Mouse (Mus musculus) heart, embryonic 14.5 days (tissue): Measurements from ENCODE around the gene Ccdc187. TPM values are rescaled to one million over a fixed set of nuclear protein-coding genes. Genes with fewer than 3 reads are reported as not detected.

ENCODE experiments used
- ATAC-seq: fragments of 200-750 bp; cut with Nextera tagmentation; 2 replicates; pipeline ENCODE4 v1.8.0; 2017; ENCODE audit warnings: low read depth, moderate TSS enrichment; ENCODE audit not compliant: insufficient number of reproducible peaks, insufficient read depth, low FRiP score
- H3K27ac ChIP-seq, 2 experiments: fragments of 200-500 bp in 1 of 2; fragments of 300-500 bp in 1 of 2; sonication (generic) in 1 of 2; replicated peaks in 1 of 2; 2 replicates each; pipeline ENCODE4 v1.5.1; 2012 to 2014; ENCODE audit warnings: low read depth in 2 of 2, low read length in 2 of 2, control low read depth in 1 of 2, mild to moderate bottlenecking in 1 of 2, mixed read lengths in 1 of 2; ENCODE audit not compliant: control insufficient read depth in 1 of 2, insufficient read depth in 1 of 2
- H3K27me3 ChIP-seq: fragments of 300-500 bp; sonication (generic); 2 replicates; pipeline ENCODE4 v1.6.1; 2014; ENCODE audit warnings: mild to moderate bottlenecking, low read length, control low read depth; ENCODE audit not compliant: control insufficient read depth, insufficient read depth
- H3K36me3 ChIP-seq: fragments of 300-500 bp; sonication (generic); 2 replicates; pipeline ENCODE4 v1.6.1; 2014; ENCODE audit warnings: mild to moderate bottlenecking, control low read depth, low read length, mixed read lengths; ENCODE audit not compliant: control insufficient read depth, insufficient read depth
- H3K4me1 ChIP-seq, 2 experiments: fragments of 200-500 bp in 1 of 2; fragments of 300-500 bp in 1 of 2; sonication (generic) in 1 of 2; 2 replicates each; pipeline ENCODE4 v1.6.1; 2012 to 2014; ENCODE audit warnings: low read length in 2 of 2, control low read depth in 1 of 2, mixed read lengths in 1 of 2; ENCODE audit not compliant: control insufficient read depth in 2 of 2, insufficient read depth in 2 of 2
- H3K4me2 ChIP-seq: fragments of 300-500 bp; sonication (generic); 2 replicates; pipeline ENCODE4 v1.6.1; 2014; ENCODE audit warnings: mild to moderate bottlenecking, low read length
- H3K4me3 ChIP-seq, 2 experiments: fragments of 200-500 bp in 1 of 2; fragments of 300-500 bp in 1 of 2; sonication (generic) in 1 of 2; 2 replicates each; pipeline ENCODE4 v1.5.1; 2012 to 2014; ENCODE audit warnings: low read length in 2 of 2, mild to moderate bottlenecking in 2 of 2, control low read depth in 1 of 2, low read depth in 1 of 2, moderate library complexity in 1 of 2; ENCODE audit not compliant: control insufficient read depth in 1 of 2, insufficient read depth in 1 of 2
- H3K9ac ChIP-seq: fragments of 300-500 bp; sonication (generic); 2 replicates; pipeline ENCODE4 v1.6.1; 2014; ENCODE audit warnings: mild to moderate bottlenecking, low read length
- H3K9me3 ChIP-seq: fragments of 300-500 bp; sonication (generic); 2 replicates; pipeline ENCODE4 v1.6.1; 2016; ENCODE audit warnings: low read length, control low read depth; ENCODE audit not compliant: control insufficient read depth
- WGBS: fragments of 180-500 bp; shearing (Covaris S2); extraction: QIAGEN DNeasy Blood & Tissue Kit; methylation state at CpG from one replicate; pipeline ENCODE4 v1.1.7; 2014; 5-methylcytosine and 5-hydroxymethylcytosine counted together
- polyA plus RNA-seq: library from polyadenylated mRNA; unstranded; fragments of >200 nt; fragmentation: Nextera tagmentation; extraction: Ambion mirVana; gene quantifications from 2 replicates; pipeline ENCODE4 v1.2.1, GENCODE M21; 2014

The Ccdc187 gene
- polyA plus RNA-seq = 0.16 and 0.24 TPM in 2 replicates

DNA sequence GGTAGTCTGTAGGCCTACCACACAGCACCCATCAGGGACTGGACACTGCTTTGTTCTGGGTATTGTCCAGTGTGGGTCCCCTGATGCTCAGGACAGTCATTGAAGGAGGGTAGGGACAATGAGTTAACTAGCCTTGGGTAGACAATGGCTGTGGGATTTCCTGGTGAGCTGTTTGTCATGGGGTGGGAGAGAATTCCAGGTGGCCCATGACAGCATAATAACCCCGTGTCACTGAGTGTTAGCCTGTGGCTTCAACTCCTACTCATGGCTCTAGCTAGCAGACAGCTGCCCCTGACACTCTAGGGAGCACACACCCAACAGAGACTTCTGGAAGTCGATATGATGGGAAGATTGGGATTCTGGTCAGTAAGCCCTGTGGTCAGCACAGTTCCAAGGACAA is at the start of gene Ccdc187:
Gene Ccdc187 (minus strand): TSS at position 101 of the 400 bp plus-strand sequence.
- H3K4me3 ChIP-seq = no peak within 1 kb of the TSS
- WGBS = 56% methylated on average over 2 of the region's 2 CpGs
- peaks cover 22 to 27% of the 10 kb centered on the region in 2 experiments for H3K4me1 ChIP-seq
- H3K36me3 ChIP-seq = no peaks in the 10 kb centered on the region
- H3K4me2 ChIP-seq = no peak within 1 kb of the TSS
- no peaks in the 10 kb centered on the region for H3K27me3 ChIP-seq
- H3K9ac ChIP-seq = no peak within 1 kb of the TSS
- no peak within 1 kb of the TSS for H3K27ac ChIP-seq
- ATAC-seq = no peak
- no peaks in the 10 kb centered on the region for H3K9me3 ChIP-seq

DNA sequence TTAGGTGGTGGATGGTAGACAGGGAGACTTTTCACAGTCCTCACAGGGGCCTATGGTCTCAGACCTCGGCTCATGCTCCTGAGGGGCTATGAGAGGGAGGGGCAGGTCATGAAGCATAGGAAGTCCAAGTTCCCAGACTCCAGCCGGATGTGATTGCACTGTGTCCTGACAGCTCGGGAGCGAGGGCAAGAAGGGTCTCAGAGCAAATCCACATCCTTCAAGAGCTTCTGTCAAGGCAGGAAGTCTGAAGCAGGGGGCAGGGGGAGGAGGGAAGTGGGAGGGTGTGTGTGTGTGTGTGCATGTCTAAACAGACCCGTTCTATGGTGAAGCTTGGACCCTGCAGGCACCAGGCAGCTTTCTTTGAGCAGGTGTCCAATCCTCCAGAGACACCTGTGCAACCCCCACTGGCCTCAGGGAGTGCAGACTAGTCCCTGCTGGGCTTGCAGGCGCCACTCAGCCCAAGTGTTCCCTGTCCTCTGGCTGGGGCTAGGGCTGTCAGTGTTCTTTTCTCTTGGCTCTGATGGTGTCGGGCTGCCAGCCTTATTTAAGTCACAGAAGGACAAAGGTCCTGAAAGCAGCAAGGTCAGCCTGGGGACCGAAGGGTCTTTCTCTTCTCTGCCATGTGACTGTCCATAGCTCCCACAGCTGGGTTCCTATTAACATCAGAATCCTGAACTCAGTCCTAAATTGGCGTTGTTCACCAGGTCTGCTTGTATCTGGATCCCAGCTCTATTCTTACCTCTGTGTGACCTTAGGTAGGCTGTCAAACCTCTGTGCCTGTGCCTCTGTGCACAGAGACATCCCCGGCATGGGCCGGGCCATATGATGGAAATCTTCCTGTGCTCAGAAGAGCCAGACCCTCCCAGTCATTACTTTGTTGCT is 48.5 kb upstream of the Ccdc187 start:
- Histone ChIP-seq H3K27me3 (no peaks in the 10 kb centered on the region), H3K4me1 (peaks cover 51% of the 10 kb centered on the region in 2 experiments), H3K9me3 (no peaks in the 10 kb centered on the region), H3K9ac (peak overlapping the region; percentile 23; the same call in 1 of the 2 replicates), H3K36me3 (peaks cover 61% of the 10 kb centered on the region), H3K27ac (peak overlapping the region; percentile 93 to 98), H3K4me3 (no peak overlapping the region), H3K4me2 (peak overlapping the region; percentile 22)
- ATAC-seq = peak; percentile 15; the same call in 1 of the 2 replicates
- 48% methylated on average over 11 of the region's 11 CpGs for WGBS

DNA sequence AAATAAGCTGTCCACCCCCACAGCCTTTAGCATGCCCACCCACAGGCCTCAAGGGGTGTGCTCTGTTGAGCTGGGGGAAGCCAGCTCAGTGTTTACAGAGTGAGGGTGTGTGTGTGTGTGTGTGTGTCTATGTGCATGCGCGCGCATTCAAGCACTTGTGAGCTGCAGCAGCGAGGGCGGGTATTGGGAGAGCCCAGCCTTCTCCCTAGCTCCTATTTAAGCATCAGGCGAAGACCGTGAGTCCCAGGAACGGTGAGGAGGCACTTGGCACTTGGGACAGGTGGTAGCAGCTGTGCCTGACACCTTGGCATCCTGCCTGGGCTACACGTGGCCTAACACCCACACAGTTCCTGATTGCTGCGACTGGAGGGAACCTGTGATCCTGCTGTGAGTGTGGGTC is 47.7 kb upstream of the Ccdc187 start:
- Histone ChIP-seq H3K4me1 (peaks cover 51% of the 10 kb centered on the region in 2 experiments), H3K4me2 (peak overlapping the region; percentile 55), H3K27me3 (no peaks in the 10 kb centered on the region), H3K9me3 (no peaks in the 10 kb centered on the region), H3K9ac (peak overlapping the region; percentile 62), H3K4me3 (no peak overlapping the region), H3K27ac (peak overlapping the region; percentile 93 to 98), H3K36me3 (peaks cover 53% of the 10 kb centered on the region)
- WGBS = 18% methylated on average over 10 of the region's 10 CpGs
- ATAC-seq = peak; percentile 75

DNA sequence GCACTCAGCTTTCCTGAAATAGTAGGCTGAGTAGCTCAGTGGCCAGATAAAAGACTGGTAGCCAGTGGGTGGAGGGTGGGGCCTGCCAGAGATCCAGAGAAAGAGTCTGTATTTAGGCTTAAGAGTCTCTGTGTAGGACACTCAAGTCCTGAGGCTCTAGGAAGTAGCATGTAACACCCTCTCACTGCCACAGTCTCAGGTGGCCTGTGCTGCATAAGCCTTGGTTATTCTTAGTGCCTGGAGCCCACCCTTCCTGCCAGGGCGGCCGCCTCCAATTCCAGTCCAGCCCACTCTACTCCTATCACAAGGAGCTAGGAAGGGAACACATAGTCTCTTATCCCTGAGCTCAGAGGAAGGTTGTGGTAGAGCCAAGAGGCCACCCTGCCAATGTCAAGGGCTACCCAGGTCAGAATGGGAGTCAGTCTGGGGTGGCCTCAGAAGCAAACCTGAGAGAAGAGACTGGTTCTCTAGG is 47.2 kb upstream of the Ccdc187 start:
- Histone ChIP-seq H3K27me3 (no peaks in the 10 kb centered on the region), H3K9ac (peak overlapping the region; percentile 62), H3K36me3 (peaks cover 48% of the 10 kb centered on the region), H3K4me2 (peak overlapping the region; percentile 55), H3K4me3 (no peak overlapping the region), H3K4me1 (peaks cover 51% of the 10 kb centered on the region in 2 experiments), H3K27ac (peak overlapping the region; percentile 93 to 98), H3K9me3 (no peaks in the 10 kb centered on the region)
- ATAC-seq = peak; percentile 34
- WGBS = 9% methylated on average over 2 of the region's 2 CpGs

DNA sequence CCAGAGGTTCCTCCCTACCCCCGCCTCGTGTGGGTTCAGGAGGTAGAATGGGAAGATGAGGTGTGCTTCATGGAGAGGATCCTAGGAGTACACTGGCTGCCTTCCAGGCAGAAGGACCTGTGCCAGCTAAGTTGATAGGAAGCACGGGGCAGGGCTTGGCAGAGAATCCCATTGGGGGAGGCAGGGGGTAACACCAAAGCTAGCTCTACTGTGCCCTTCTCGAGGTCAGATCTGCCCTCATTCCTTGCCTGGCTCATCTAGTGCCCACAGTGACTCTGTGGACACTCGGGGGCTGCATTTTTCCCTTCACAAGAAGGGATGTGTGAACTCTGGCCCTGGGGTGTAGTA is 44.8 kb upstream of the Ccdc187 start:
- Histone ChIP-seq H3K36me3 (peaks cover 25% of the 10 kb centered on the region), H3K27ac (peak overlapping the region; percentile 61 to 98), H3K9ac (peak overlapping the region; percentile 52), H3K9me3 (no peaks in the 10 kb centered on the region), H3K4me1 (peaks cover 51% of the 10 kb centered on the region in 2 experiments), H3K4me3 (no peak overlapping the region), H3K27me3 (no peaks in the 10 kb centered on the region), H3K4me2 (peak overlapping the region; percentile 46)
- whole genome bisulfite sequencing = 48% methylated on average over 5 of the region's 5 CpGs
- peak; percentile 20; the same call in 1 of the 2 replicates for ATAC-seq

DNA sequence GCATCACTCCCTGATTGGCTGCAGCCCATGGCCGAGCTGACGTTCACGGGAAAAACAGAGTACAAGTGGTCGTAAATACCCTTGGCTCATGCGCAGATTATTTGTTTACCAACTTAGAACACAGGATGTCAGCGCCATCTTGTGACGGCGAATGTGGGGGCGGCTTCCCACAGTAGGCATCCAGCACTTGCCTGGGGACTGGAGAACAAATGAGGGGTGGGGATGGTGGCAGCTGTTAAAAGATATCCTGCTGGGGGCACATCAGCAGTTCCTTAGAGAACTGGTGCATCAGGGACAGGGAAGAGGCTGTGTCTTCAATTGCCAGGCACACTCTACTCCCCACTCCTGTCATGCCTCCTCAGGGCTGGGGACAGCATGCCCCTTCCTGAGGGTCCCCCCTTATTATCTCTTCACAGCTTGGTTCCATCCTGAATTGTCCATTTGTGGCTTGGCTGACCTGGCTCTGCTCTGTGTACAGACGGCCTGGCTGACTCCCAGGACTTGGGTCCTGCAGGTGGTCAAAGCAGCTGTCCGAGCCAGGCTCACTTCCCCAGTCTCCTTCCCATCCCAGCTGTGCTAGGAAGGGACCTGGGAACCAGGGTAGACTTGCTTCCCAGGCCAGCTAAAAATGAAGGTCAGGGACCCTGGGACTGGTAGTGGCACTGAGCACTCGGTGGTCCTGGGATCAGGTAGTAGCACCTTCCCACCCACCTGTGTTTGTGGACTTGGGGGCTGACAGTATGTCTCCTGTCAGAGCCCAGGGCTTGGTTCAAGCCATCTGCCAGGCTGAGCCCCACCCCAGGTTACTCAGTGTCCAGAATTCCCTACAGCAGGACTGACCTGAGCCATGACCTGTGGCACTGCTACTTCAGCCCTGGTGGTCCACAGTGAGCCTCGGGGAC is 44.2 kb upstream of the Ccdc187 start:
- 82% methylated on average over 8 of the region's 13 CpGs for WGBS
- no peaks in the 10 kb centered on the region for H3K9me3 ChIP-seq
- no peak overlapping the region for H3K9ac ChIP-seq
- H3K36me3 ChIP-seq = peaks cover 19% of the 10 kb centered on the region
- no peak for ATAC-seq
- H3K4me3 ChIP-seq = no peak overlapping the region
- H3K4me1 ChIP-seq = peaks cover 51% of the 10 kb centered on the region in 2 experiments
- H3K4me2 ChIP-seq = no peak overlapping the region
- no peaks in the 10 kb centered on the region for H3K27me3 ChIP-seq
- H3K27ac ChIP-seq = peak overlapping the region; percentile 31 to 98; a peak in 3 of 4 replicates

DNA sequence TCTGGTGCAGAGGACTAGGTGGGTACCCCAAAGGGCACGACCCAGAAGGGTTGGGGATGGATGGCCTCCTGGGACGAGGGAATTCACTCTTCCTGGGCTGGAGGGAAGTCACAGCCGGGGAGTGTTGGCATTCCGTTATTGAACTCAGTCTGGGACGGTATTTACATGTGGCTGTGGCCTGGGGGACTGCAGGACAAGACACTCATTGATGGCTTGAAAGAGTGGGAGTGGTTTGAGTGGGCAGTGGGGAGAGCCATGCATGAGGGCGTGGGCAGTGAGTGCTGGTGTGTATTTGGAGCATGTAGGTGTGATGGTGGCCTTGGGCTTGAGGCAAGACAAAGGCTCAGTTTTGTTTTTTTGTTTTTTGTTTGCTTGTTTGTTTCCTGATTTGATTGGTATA is 36.3 kb upstream of the Ccdc187 start:
- Histone ChIP-seq H3K9me3 (no peaks in the 10 kb centered on the region), H3K9ac (0 out of 2 replicates have a peak overlapping the region, but pooled peaks have one; percentile 2), H3K4me1 (peaks cover 9 to 16% of the 10 kb centered on the region in 2 experiments; a peak in 3 of 4 replicates), H3K4me2 (0 out of 2 replicates have a peak overlapping the region, but pooled peaks have one; percentile 13), H3K4me3 (no peak overlapping the region), H3K27me3 (no peaks in the 10 kb centered on the region), H3K36me3 (peaks cover 50% of the 10 kb centered on the region), H3K27ac (peak overlapping the region in 1 of 2 experiments; percentile 57; a peak in 1 of 4 replicates)
- ATAC-seq = no peak
- 80% methylated on average over 6 of the region's 6 CpGs for WGBS
